Mouse (Mus musculus) right cerebral cortex, postnatal 36 days (tissue): ENCODE results near the gene Atxn1.

Source experiments
- DNase-seq, 2 experiments: peaks; one replicate each; pipeline ENCODE4 v3.0.0; 2022; ENCODE audit warnings: low spot score in 2 of 2, mixed read lengths in 1 of 2

Gene Atxn1

GRCm38 (mm10) chr13:45630518-45631290 lies 334.1 kb downstream of the Atxn1 start:
- no peak for DNase-seq

GRCm38 (mm10) chr13:45629750-45630149 lies 335.1 kb downstream of the Atxn1 start:
- DNase-seq, result no peak

DNA sequence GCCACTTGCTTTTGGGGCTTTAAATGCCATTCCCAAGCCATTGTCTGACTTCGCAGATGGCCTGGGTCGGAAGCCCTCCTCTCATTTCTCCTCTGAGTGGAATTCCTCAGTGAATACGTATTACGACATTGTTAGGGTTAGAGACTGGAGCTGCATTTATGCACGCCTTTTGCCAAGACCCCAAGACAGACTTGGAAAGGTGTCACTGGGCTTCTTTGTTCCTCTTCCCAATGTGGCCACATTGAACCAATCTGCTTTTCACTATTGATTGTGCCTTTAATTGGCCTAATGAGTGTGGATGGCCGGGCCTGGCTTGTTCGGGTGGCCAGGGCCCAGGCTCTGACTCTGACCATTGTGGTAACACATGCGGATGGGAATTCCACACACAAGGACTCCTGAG lies 336.5 kb downstream of the Atxn1 start:
- DNase-seq, result no peak

DNA sequence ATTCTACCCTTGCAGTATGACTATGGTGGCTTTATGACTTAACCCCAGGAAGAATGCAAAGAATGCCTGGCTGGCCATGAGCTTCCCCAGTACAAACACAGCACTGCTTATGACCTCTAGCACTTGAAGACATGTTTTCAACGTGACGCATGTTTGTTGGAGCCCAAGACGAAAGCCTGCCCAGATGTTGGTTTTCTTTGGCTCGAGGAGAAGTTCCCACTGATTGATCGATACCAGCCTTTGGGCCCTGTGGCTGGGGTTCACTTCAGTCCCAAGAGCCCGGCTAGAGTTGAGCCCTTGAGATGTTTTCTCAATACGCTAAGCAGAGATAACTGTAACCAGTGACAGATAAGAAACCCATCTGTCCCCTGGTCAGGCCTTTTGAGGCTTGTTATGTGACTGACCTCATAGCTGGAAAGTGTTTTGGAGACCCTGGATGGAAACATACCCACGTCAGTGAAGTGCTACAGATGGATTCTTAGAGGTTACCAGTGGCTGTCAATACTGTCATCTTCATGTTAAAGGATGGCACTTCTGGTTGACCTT lies 337.5 kb downstream of the Atxn1 start:
- DNase-seq, result no peak

DNA sequence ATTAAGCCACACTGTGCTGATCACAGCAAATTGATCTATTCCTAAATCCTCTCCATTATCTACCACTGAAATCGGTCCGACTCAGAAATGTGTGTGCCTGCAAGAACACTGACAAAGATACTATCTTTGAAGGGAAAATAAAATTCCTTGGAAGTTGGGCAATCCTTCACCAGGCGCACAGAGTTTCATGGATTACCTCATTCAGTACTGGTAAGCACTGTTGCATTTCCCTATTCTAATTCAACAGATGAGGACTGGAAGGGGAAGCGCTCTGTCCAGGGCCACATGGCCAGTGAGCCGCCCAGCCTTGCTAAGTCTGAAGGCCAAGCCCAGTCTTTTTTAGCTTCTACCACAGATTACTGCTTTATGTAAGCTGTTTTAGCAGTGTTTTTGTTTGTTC lies 339.1 kb downstream of the Atxn1 start:
- no peak for DNase-seq

- DNase-seq, result no peak
These were observed 341.0 kb downstream of the Atxn1 start for GRCm38 (mm10) chr13:45623846-45624245.

DNA sequence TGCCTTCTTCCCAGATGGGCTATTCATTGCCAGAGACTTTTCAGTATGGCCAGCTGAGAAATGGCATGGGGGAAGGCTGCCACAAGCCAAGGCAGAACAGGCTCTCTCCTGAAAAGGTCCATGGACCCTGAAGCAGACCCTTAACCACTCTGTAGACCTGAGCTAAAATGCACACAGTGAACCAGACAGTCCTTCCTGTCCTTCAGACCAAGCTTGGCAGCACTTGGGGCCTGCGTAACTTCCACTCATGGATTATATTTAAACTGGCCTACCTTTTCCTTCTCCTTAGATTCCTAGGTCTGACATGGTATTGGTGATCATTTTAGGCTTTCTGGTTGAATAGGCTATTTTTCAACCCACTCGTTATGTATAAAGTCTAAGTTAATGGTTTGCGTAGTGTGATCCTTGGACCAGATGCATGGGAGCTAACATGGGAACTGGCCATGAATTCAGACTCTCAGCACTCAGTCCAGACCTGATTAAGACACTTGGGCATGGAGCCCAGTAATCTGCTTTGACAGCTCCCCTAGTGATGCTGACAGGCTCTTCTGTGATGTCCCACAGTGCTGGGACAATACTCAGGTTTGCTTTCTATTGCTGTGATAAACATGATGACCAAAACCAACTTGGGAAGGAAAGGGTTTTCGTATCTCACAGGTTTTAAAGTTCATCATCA lies 341.8 kb downstream of the Atxn1 start:
- DNase-seq, result no peak

DNA sequence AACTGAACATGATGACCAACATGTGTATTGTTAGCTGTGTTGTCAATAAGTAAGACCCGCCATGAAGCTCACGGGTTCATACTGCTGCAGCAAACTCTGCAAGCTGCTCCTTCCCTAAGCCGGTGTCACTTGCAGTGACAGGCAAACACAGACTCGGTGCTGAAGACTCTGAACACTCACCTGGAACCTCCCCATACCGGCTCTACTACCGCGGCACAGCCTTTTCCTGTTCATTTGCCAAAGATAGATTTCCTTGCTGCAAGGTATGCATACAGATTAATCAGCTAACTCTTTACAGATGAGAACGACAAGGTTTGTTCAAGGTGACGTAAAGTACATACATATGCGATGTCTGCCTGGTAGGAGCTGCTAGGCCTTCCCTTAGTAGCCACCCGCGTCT lies 344.1 kb downstream of the Atxn1 start:
- no peak for DNase-seq

- no peak for DNase-seq
These were observed 344.5 kb downstream of the Atxn1 start for GRCm38 (mm10) chr13:45620281-45620680.

DNA sequence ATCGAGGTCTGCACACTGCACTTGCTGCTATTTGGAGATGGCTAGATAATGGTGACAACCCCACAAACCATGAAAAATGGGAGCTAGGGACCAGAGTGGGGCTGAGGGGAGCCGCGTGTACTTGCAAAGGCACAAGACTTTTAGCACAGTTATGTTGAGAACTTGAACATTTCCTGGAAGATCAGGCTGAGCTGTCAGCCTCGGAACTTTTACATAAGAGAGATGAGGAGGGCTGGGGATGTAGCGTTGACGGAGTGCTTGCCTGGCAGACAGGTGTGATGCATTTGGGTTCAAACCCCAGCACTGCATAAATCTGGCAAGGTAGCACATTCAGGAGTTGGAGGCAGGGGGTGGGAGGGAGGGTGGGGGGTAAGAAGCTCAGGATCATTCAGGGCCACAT lies 346.8 kb downstream of the Atxn1 start:
- DNase-seq, result peak in 1 of 2 experiments; percentile 34

GRCm38 (mm10) chr13:45614762-45615161 lies 350.0 kb downstream of the Atxn1 start:
- peak; percentile 63 to 84 for DNase-seq

- DNase-seq, result no peak
These were observed 351.5 kb downstream of the Atxn1 start for GRCm38 (mm10) chr13:45613346-45613745.

DNA sequence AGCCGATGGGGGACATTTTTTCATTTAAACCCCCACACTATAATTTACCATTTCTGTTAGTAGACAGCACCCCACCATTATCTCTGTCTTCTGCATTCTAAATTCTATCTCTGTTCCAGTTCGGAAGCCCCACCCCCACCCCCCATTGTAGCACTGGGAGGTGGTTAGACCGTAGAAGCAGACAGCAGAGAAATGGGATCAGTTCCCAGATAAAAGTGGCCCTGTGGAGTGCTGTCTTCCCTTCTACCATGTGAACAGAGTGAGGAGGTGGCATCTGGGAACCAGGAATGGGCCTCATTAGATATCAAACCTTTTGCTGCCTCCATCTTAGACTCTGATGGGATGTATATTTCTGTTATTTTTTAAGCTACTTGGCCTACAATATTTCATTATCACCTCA lies 353.3 kb downstream of the Atxn1 start:
- no peak for DNase-seq

DNA sequence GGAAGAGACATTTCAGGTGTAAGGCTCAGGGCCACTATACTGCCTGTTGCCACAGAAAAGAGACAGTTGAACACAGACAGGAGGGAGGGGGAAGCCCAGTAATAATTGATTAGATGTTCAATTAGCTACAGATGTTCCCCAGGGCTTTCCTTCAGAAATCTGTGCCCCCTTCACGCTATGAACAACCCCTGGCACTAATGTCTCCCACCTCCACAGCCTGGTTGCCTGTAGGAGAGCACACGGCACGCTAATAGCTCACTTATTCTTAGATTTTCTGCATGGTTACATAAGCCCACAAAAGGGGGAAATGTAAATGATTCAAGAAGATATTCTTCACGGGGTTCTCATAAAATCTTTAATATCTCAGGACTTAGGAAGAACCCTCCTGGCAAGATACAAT lies 355.3 kb downstream of the Atxn1 start:
- no peak for DNase-seq

DNA sequence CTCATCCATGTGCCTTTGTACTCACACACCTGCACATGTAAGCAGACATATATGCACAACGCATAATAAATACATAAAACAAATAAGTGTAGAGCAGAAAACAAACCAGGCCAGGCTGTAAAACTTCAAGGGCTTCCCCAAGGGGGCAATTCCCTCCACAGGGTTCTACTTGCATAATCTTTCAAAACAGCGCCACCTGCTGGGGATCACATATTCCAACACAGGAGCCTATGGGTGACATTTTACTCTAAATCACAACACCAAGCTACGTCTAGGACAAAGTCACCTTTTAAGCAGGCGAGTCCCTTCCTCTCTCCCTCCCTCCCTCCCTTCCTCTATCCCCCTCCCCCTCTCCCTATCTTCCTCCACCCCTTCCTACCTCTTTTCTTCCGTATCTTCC lies 356.2 kb downstream of the Atxn1 start:
- no peak for DNase-seq

- no peak for DNase-seq
These were observed 356.9 kb downstream of the Atxn1 start for GRCm38 (mm10) chr13:45607946-45608345.

DNA sequence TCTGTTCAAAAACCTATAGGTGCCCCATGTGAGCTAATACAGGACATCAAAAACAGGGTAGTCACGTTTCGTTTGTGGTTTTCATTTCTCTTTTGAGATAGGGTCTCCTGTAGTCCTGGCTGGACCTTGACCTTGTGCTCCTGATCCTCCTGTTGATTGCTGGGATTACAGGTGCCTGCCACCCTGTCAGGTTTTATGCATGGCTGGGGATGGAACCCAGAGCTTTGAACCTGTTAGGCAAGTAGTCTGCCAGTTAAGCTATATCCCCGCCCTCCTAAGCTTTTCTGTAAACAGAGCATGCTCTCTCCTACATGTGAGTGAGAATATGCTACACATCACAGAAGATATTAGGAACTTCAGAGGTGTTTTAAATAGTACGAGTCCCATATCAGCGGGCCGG lies 361.2 kb downstream of the Atxn1 start:
- DNase-seq, result no peak

DNA sequence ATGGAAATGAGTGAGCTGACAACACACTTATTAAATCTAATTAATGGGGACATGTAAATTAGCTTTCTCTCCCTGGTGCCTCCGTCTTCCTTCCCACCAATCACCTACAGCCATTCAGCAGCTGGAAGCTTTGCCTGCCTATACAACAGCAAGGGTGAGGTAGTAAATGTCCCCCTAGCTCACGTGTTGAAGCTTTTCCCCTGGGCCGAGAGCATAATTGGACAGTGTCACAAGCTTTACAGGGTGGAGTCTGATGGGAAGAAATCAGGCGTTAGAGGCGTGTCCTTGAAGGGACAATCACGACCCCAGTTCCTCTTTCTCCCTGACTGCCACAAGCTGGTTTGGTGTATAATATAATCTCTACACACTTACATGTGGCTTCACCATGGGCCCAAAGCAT lies 364.4 kb downstream of the Atxn1 start:
- no peak for DNase-seq

- no peak for DNase-seq
These were observed 365.0 kb downstream of the Atxn1 start for GRCm38 (mm10) chr13:45599831-45600230.

DNA sequence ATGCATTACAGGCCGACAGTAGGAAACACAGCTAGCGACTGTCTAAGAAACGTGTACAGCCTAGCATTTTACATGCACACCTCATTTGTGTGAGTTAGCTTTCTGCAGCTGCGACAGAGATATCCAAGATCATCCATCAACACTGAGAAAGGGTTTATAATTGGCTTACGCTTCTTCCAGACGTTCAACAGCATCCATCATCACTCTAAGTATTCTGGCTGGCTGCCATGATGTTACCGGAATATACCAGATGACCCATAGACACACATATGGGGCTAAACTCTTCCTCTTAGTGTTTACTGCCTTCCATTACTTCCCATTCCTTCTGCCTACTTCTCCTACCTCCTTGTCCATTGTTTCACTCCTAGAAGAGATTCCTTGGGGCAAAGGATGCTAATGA lies 369.4 kb downstream of the Atxn1 start:
- no peak for DNase-seq

- no peak for DNase-seq
These were observed 370.9 kb downstream of the Atxn1 start for GRCm38 (mm10) chr13:45593914-45594313.

GRCm38 (mm10) chr13:45590898-45591297 lies 373.9 kb downstream of the Atxn1 start:
- no peak for DNase-seq

- DNase-seq, result no peak
These were observed 381.7 kb downstream of the Atxn1 start for GRCm38 (mm10) chr13:45583061-45583460.
